Mouse (Mus musculus) urinary bladder, adult 2 months (tissue): Measurements from ENCODE around the gene Gm12800. TPM values are rescaled to one million over a fixed set of nuclear protein-coding genes. Genes with fewer than 3 reads are reported as not detected.
"Not testable (repeated sequence)": the region's sequence is repeated elsewhere in the genome, so short reads cannot be mapped to it uniquely, and the experiment has no call there.

Experiments used
- DNase-seq: peaks from one replicate; pipeline ENCODE4 v3.0.0; 2022; ENCODE audit warnings: low spot score
- polyA plus RNA-seq: library from polyadenylated mRNA; depleted of rRNA; stranded (reverse); fragments of >200 nt; gene quantifications from 2 replicates; pipeline ENCODE4 v1.2.3, GENCODE M21; 2012; rRNA removed

The Gm12800 gene
- polyA plus RNA-seq, result 0.04 TPM in 1 of 2 replicates, not detected in the other

GRCm38 (mm10) chr4:101908821-101909220 is at the start of gene Gm12800:
Gene Gm12800, plus strand, starts transcription at chr4:101909121.
- not testable (repeated sequence) for DNase-seq

GRCm38 (mm10) chr4:101860873-101861272 is 48.0 kb upstream of the Gm12800 start:
- DNase-seq, result no peak

DNA sequence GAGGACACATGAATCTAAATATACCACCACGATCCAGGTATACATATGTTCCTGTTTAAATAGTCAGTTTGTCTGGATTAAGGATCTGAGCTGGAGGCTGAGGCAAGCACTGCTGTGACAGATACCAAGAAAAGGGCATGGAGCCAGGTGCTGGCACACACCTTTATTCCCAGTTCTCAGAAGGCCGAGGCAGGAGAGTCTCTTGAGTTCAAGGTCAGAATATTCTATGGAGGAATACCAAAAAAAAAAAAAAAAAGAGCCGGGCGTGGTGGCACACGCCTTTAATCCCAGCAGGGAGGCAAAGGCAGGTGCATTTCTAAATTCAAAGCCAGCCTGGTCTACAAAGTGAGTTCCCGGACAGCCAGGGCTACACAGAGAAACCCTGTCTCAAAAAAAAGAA is 46.6 kb upstream of the Gm12800 start:
- no peak for DNase-seq

- not testable (repeated sequence) for DNase-seq
Observed at GRCm38 (mm10) chr4:101872031-101872430, 36.9 kb upstream of the Gm12800 start.

DNA sequence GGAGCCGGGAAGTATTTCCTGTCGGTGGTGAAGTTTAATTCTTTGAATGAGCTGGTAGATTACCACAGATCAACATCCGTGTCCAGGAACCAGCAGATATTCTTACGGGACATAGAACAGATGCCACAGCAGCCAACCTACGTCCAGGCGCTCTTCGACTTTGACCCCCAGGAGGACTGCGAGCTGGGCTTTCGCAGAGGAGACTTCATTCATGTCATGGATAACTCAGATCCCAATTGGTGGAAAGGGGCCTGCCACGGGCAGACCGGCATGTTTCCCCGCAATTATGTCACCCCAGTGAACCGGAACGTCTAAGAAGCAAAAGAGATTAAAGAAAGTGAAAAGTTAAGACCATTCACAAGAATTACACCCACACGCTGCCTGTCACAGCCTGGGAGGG is 33.2 kb upstream of the Gm12800 start:
- DNase-seq, result not testable (repeated sequence)

- DNase-seq, result no peak
Observed at GRCm38 (mm10) chr4:101883641-101884040, 25.3 kb upstream of the Gm12800 start.

DNA sequence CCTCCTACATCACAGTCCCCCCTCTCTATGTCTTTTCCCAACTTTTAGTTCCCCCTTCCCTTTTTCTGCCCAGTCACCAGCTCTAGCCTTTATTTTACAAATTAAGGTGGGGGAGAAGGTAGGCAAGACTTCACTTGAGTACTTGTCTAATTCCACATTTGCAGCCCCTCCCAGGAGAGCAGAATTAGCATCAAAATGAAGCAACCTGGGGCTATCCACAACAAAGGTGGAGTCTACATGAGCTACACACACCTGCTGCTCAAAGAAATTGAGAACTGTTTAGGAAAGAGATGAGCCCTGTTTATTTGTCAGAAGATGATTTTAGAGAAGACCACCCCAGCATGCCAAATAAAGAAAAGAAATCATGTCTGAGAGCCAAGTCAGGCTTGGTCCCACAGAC is 19.5 kb upstream of the Gm12800 start:
- DNase-seq, result no peak

DNA sequence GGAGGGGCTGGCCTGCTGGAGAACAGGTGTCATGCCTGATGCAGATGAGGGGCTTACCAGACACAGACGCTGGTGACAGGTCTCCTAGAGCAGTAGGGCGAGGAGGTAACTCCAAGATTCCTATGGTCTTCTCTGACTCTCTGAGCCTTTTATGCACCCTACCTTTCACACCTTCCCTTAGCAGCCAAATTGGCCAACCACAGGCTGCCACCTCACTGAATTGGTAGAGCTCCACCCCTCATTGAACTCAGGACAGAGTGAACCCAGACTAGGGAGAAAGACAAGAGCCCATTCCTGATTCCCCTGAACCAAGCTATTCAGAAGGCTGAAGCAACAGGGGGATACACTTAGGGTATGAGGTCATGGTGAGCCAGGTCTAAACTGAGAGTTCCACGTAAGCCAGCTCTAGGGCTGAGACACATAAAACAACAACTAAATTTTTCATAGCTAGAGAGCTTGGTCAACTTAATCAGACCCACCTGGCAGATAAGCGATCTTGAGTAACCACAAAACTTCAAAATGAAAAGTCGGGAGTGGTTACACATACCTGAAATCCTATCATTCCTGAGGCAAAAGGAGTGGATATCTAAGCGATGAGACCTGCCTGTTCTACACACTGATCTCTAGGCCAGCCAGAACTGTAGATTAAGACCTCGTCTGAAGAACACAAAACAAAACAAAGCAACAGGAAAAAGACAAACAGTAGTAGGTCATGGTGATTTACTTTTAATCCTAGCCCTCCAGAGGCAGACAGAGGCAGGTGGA is 15.1 kb upstream of the Gm12800 start, which contains the start of gene C130073F10Rik:
TSS of gene C130073F10Rik (minus strand) at position 134 of the 765 bp plus-strand sequence.
- DNase-seq, result no peak

GRCm38 (mm10) chr4:101940107-101940506 is 31.2 kb downstream of the Gm12800 start, which contains the start of gene Gm12794:
Gene Gm12794, plus strand, starts transcription at chr4:101940407.
- not testable (repeated sequence) for DNase-seq

Other genes with a start within 250 kb of the Gm12800 start
- 16.9 and 20.1 TPM in 2 replicates for gene Lepr, start 191.7 kb upstream of the Gm12800 start, polyA plus RNA-seq
- gene B020004J07Rik, start 65.1 kb upstream of the Gm12800 start, polyA plus RNA-seq, result not detected in 2 replicates
- gene C130073F10Rik, start 15.3 kb upstream of the Gm12800 start, polyA plus RNA-seq, result not detected in 2 replicates
- not detected in 2 replicates for gene Gm12794, start 31.3 kb downstream of the Gm12800 start, polyA plus RNA-seq
- not detected in 2 replicates for gene Gm12790, start 71.9 kb downstream of the Gm12800 start, polyA plus RNA-seq
- gene Gm12789, start 77.5 kb downstream of the Gm12800 start, polyA plus RNA-seq, result not detected in 2 replicates
- gene Pde4b, start 178.4 kb downstream of the Gm12800 start, polyA plus RNA-seq, result 32.8 and 47.1 TPM in 2 replicates